Mouse (Mus musculus) bone marrow, adult 2 months (tissue): ENCODE data around the gene Pdss1.
"Not testable (repeated sequence)": the region's sequence is repeated elsewhere in the genome, so short reads cannot be mapped to it uniquely, and the experiment has no call there.

Source experiments
- CTCF ChIP-seq: fragments of 200-500 bp; IDR thresholded peaks from 2 replicates; pipeline ENCODE4 v1.5.1; 2011; ENCODE audit warnings: low read length, control low read depth; ENCODE audit not compliant: control insufficient read depth, insufficient read depth
- POLR2A ChIP-seq: fragments of 200-500 bp; IDR thresholded peaks from 2 replicates; pipeline ENCODE4 v1.6.1; 2011; ENCODE audit warnings: low read depth, mild to moderate bottlenecking, control low read depth, low read length, borderline replicate concordance; ENCODE audit not compliant: control insufficient read depth

DNA sequence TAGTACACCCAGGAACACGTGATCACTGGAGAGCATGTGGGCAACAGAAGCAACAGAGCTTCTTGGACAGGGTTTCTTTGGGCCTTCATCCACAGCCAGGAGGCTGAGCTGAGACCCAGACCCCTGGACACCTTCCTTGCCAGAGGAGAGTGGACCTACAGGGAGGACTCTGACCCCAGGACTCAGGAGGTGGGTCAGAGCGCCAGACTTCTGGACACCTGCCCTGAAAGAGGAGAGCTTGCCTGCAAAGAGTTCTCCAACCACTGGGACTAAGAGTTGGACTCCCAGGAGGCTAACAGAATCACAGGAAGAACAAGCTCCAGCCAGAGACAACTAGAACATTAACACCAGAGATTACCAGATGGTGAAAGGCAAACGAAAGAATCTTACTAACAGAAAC lies 14.6 kb upstream of the Pdss1 start:
- not testable (repeated sequence) for TF ChIP-seq POLR2A, CTCF
